ENCODE assay signal across 20 mouse cellular contexts in the genomic region with DNA sequence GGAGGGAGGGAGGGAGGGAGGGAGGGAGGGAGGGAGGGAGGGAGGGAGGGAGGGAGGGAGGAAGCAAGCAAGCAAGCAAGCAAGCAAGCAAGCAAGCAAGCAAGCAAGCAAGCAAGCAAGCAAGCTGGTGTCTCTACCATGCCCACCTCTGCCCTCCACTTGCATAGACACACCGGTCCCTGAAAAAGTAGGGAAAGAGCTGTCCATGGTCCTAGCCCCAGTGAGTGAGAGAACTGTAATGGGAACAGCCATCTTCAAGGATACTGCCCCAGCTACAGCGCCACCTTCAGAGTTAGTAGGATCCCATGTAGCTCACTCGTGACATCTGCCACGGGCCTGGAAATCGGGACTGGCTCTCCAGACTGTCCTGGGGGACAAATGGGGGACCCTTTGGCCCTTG. TPM values are rescaled to one million over a fixed set of nuclear protein-coding genes. Genes with fewer than 3 reads are reported as not detected.
DNase-seq lines count a peak whose midpoint lies in the region; ATAC-seq and TF ChIP-seq lines count a peak whose summit lies in the region.
"Had no signal": no experiment of that assay in that cellular context is flagged by ENCODE, and none has a peak within 500 bp of the region (broad histone marks: within the 10 kb centered on the region; RNA-seq: fewer than 3 reads in every experiment).

No protein-coding gene starts in this region.

- no peaks in the 10 kb centered on the region for H3K4me1 ChIP-seq in lung, embryonic 14.5 days (ENCODE audit: insufficient read depth)
- no peaks in the 10 kb centered on the region for H3K4me1 ChIP-seq in MEL (ENCODE audit: control insufficient read depth in 1 of 2, insufficient read depth in 2 of 2, low read length in 2 of 2)
- H3K4me1 ChIP-seq in heart, embryonic 10.5 days, result peaks cover 3% of the 10 kb centered on the region; the same call in 1 of the 2 replicates
- 0 out of 2 replicates have a peak, but pooled peaks cover 3% of the 10 kb centered on the region for H3K4me1 ChIP-seq in midbrain, embryonic 10.5 days
- H3K4me1 ChIP-seq: forebrain, embryonic 15.5 days; lung, embryonic 15.5 days; neural tube, embryonic 15.5 days had no signal

- peaks cover 4% of the 10 kb centered on the region; the same call in 1 of the 2 replicates for H3K9me3 ChIP-seq in lung, embryonic 14.5 days (ENCODE audit: low read depth, low read length)
- no peaks in the 10 kb centered on the region for H3K9me3 ChIP-seq in MEL (replicated peaks; ENCODE audit: insufficient read depth, low read length)
- H3K9me3 ChIP-seq in heart, embryonic 10.5 days, result peaks cover 7% of the 10 kb centered on the region; the same call in 1 of the 2 replicates
- H3K9me3 ChIP-seq in midbrain, embryonic 10.5 days (replicated peaks), result peaks cover 6% of the 10 kb centered on the region; the same call in 1 of the 2 replicates
- H3K9me3 ChIP-seq: forebrain, embryonic 15.5 days; lung, embryonic 15.5 days; neural tube, embryonic 15.5 days had no signal

- H3K4me2 ChIP-seq in lung, embryonic 14.5 days, result no peak overlapping the region
- H3K4me2 ChIP-seq: forebrain, embryonic 15.5 days; lung, embryonic 15.5 days; neural tube, embryonic 15.5 days had no signal

- TF ChIP-seq CTCF in lung, embryonic 14.5 days (IDR thresholded peaks at IDR 0.05; ENCODE audit: low read depth), result no peak
- TF ChIP-seq CTCF in MEL (IDR thresholded peaks at IDR 0.05 in 2 of 3, conservative IDR thresholded peaks at IDR 0.05 in 1 of 3; ENCODE audit: control insufficient read depth in 1 of 3, insufficient read depth in 1 of 3, low read depth in 2 of 3, low read length in 3 of 3, poor library complexity in 1 of 3, severe bottlenecking in 1 of 3), result peak in 1 of 3 experiments; percentile 7; a peak in 1 of 6 replicates

- H3K79me2 ChIP-seq in MEL (ENCODE audit: control insufficient read depth, insufficient read depth, low read length, poor library complexity), result no peaks in the 10 kb centered on the region

- TF ChIP-seq POLR2A in MEL (IDR thresholded peaks at IDR 0.05; ENCODE audit: control insufficient read depth in 1 of 2, insufficient read depth in 1 of 2, low read depth in 1 of 2, low read length in 2 of 2, poor library complexity in 1 of 2), result no peak

- H3K27ac ChIP-seq in lung, embryonic 14.5 days (ENCODE audit: low read depth), result no peak overlapping the region
- no peak overlapping the region for H3K27ac ChIP-seq in MEL (ENCODE audit: control insufficient read depth, low read depth, low read length)
- no peak overlapping the region for H3K27ac ChIP-seq in heart, embryonic 10.5 days
- H3K27ac ChIP-seq in midbrain, embryonic 10.5 days (replicated peaks), result no peak overlapping the region
- H3K27ac ChIP-seq: forebrain, embryonic 15.5 days; hindbrain, postnatal 0 days; lung, embryonic 15.5 days; neural tube, embryonic 15.5 days; stomach, postnatal 0 days had no signal

- H3K27me3 ChIP-seq in lung, embryonic 14.5 days (ENCODE audit: insufficient read depth, low read length), result no peaks in the 10 kb centered on the region
- no peaks in the 10 kb centered on the region for H3K27me3 ChIP-seq in MEL (ENCODE audit: control insufficient read depth in 1 of 2, insufficient read depth in 2 of 2, low read length in 2 of 2)
- H3K27me3 ChIP-seq in heart, embryonic 10.5 days (ENCODE audit: insufficient read depth, poor library complexity, severe bottlenecking), result no peaks in the 10 kb centered on the region
- H3K27me3 ChIP-seq in midbrain, embryonic 10.5 days (ENCODE audit: low read depth, poor library complexity, severe bottlenecking), result no peaks in the 10 kb centered on the region
- H3K27me3 ChIP-seq: CH12.LX; forebrain, embryonic 15.5 days; lung, embryonic 15.5 days; neural tube, embryonic 15.5 days had no signal

- peak; percentile 68 for DNase-seq in lung, embryonic 14.5 days
- no peak for DNase-seq in lung, adult 18-20 months
- peak; percentile 48 for DNase-seq in MEL (ENCODE audit: low read depth, low spot score)
- peak; percentile 59 for DNase-seq in embryo, embryonic 11 days
- DNase-seq in heart, embryonic 10.5 days (ENCODE audit: low spot score), result no peak
- no peak for DNase-seq in midbrain, embryonic 10.5 days (ENCODE audit: low spot score)
- DNase-seq in right cerebral cortex, postnatal 4 days, result no peak
- DNase-seq: adrenal gland, postnatal 25 days; cerebellum, postnatal 25 days; heart, adult 11 months; kidney, adult 8-10 months; right cerebral cortex, adult 18-20 months; thymus, postnatal 4 days had no signal

- no peak for ATAC-seq in lung, embryonic 14.5 days (ENCODE audit: insufficient read depth)
- 0 out of 2 replicates have a peak, but pooled peaks have one; percentile 26 for ATAC-seq in megakaryocyte progenitor cell, adult 5-6 weeks (replicated peaks; ENCODE audit: poor library complexity)
- ATAC-seq: forebrain, embryonic 15.5 days; hindbrain, postnatal 0 days had no signal

- no peak overlapping the region for H3K4me3 ChIP-seq in lung, embryonic 14.5 days (ENCODE audit: low read depth, low read length)
- H3K4me3 ChIP-seq in MEL (ENCODE audit: control insufficient read depth in 1 of 2, insufficient read depth in 1 of 2, low read depth in 2 of 2, low read length in 2 of 2), result no peak overlapping the region
- H3K4me3 ChIP-seq in heart, embryonic 10.5 days, result no peak overlapping the region
- H3K4me3 ChIP-seq in midbrain, embryonic 10.5 days, result no peak overlapping the region
- H3K4me3 ChIP-seq: forebrain, embryonic 15.5 days; lung, embryonic 15.5 days; neural tube, embryonic 15.5 days had no signal

- TF ChIP-seq RAD21 in MEL (IDR thresholded peaks at IDR 0.05; ENCODE audit: low read depth, low read length), result no peak

- H3K9ac ChIP-seq in lung, embryonic 14.5 days, result no peak overlapping the region
- no peak overlapping the region for H3K9ac ChIP-seq in MEL (ENCODE audit: control insufficient read depth, low read depth, low read length, poor library complexity, severe bottlenecking)
- H3K9ac ChIP-seq: forebrain, embryonic 15.5 days; lung, embryonic 15.5 days; neural tube, embryonic 15.5 days had no signal

- WGBS in lung, embryonic 14.5 days, result 39% methylated on average over 5 of the region's 5 CpGs
- WGBS in heart, embryonic 10.5 days, result 39% methylated on average over 5 of the region's 5 CpGs
- WGBS in midbrain, embryonic 10.5 days, result 47% methylated on average over 5 of the region's 5 CpGs

- no peak for TF ChIP-seq EP300 in MEL (IDR thresholded peaks at IDR 0.05; ENCODE audit: low read depth in 1 of 2, low read length in 2 of 2)

- H3K36me3 ChIP-seq in lung, embryonic 14.5 days (ENCODE audit: insufficient read depth), result peaks cover 11% of the 10 kb centered on the region; the same call in 1 of the 2 replicates
- H3K36me3 ChIP-seq in MEL (ENCODE audit: control insufficient read depth in 1 of 2, insufficient read depth in 2 of 2, low read length in 2 of 2), result peaks cover 0 to 10% of the 10 kb centered on the region in 2 experiments; a peak in 2 of 4 replicates
- H3K36me3 ChIP-seq in heart, embryonic 10.5 days, result peaks cover 18% of the 10 kb centered on the region
- H3K36me3 ChIP-seq in midbrain, embryonic 10.5 days, result peaks cover 36% of the 10 kb centered on the region

TF ChIP-seq in MEL, 35 proteins besides CTCF, POLR2A, EP300 and RAD21:
- TF ChIP-seq SIN3A (IDR thresholded peaks at IDR 0.05; ENCODE audit: low read length), result 0 out of 2 replicates have a peak, but pooled peaks have one; percentile 23
- TF ChIP-seq ZMIZ1 (IDR thresholded peaks at IDR 0.05; ENCODE audit: low read depth, low read length), result no peak

RNA-seq across cellular contexts. Expression of gene Pebp1, which starts 22.7 kb away (rescaled TPM):
- polyA plus RNA-seq in lung, embryonic 14.5 days (2014; fragmentation: Nextera tagmentation; extraction: Ambion mirVana), result 705 and 755 TPM in 2 replicates
- total RNA-seq in MEL (2012; rRNA removed), result 558 and 572 TPM in 2 replicates
- 100 to 1,000 TPM in 1 of 2 experiments, not detected in 1; 568 TPM for polyA plus RNA-seq in MEL (2012; ENCODE audit: insufficient read depth in 1 of 2, insufficient read length in 2 of 2, low read depth in 1 of 2, low replicate concordance in 2 of 2, missing spikeins in 1 of 2)
- total RNA-seq in megakaryocyte progenitor cell, adult 5-6 weeks (2015), result 286 and 347 TPM in 2 replicates
- total RNA-seq in megakaryocyte progenitor cell, adult 5-6 weeks (2017), result 131 and 158 TPM in 2 replicates
- polyA plus RNA-seq in heart, embryonic 10.5 days (2016; fragmentation: Nextera tagmentation; extraction: Ambion mirVana), result 614 and 687 TPM in 2 replicates
- 946 and 962 TPM in 2 replicates for polyA plus RNA-seq in midbrain, embryonic 10.5 days (2016; fragmentation: Nextera tagmentation; extraction: Ambion mirVana)

RNA-seq across cellular contexts. Expression of gene Vsig10, which starts 54.2 kb away (rescaled TPM):
- 6.8 and 7.0 TPM in 2 replicates for polyA plus RNA-seq in lung, embryonic 14.5 days (2014; fragmentation: Nextera tagmentation; extraction: Ambion mirVana)
- 4.3 and 5.3 TPM in 2 replicates for total RNA-seq in MEL (2012; rRNA removed)
- polyA plus RNA-seq in MEL (2012; ENCODE audit: insufficient read depth in 1 of 2, insufficient read length in 2 of 2, low read depth in 1 of 2, low replicate concordance in 2 of 2, missing spikeins in 1 of 2), result 1 to 10 TPM in 1 of 2 experiments, not detected in 1; 8.9 TPM
- total RNA-seq in megakaryocyte progenitor cell, adult 5-6 weeks (2015), result 0.49 and 1.7 TPM in 2 replicates
- total RNA-seq in megakaryocyte progenitor cell, adult 5-6 weeks (2017), result 0.83 and 2.4 TPM in 2 replicates
- polyA plus RNA-seq in heart, embryonic 10.5 days (2016; fragmentation: Nextera tagmentation; extraction: Ambion mirVana), result 5.4 and 5.8 TPM in 2 replicates
- polyA plus RNA-seq in midbrain, embryonic 10.5 days (2016; fragmentation: Nextera tagmentation; extraction: Ambion mirVana), result 2.7 and 4.0 TPM in 2 replicates

Comparison
In these comparisons a context has a peak if more than half of its experiments do, and no peak if none do; other contexts are left out.
1. DNase-seq: peak in lung, embryonic 14.5 days (single experiment), MEL (single experiment) and embryo, embryonic 11 days (single experiment); none in lung, adult 18-20 months (0 of 2), heart, embryonic 10.5 days (single experiment), midbrain, embryonic 10.5 days (single experiment) and right cerebral cortex, postnatal 4 days (single experiment).